9 mouse cellular contexts compared by ENCODE assay signal in genomic region chr8:61421606-61422005, GRCm38 (mm10).
DNase-seq lines count a peak whose midpoint lies in the region; ATAC-seq and TF ChIP-seq lines count a peak whose summit lies in the region.
"Had no signal": no experiment of that assay in that cellular context is flagged by ENCODE, and none has a peak within 500 bp of the region (broad histone marks: within the 10 kb centered on the region; RNA-seq: fewer than 3 reads in every experiment).

No protein-coding gene starts in this region.

- no peak for TF ChIP-seq CTCF in midbrain, postnatal 0 days (IDR thresholded peaks at IDR 0.05)

- no peak overlapping the region for H3K27ac ChIP-seq in midbrain, postnatal 0 days (ENCODE audit: low read depth, low read length)
- no peak overlapping the region for H3K27ac ChIP-seq in midbrain, embryonic 16.5 days (ENCODE audit: low read length)
- H3K27ac ChIP-seq: heart, embryonic 15.5 days; intestine, embryonic 15.5 days had no signal

- H3K9me3 ChIP-seq in midbrain, postnatal 0 days (ENCODE audit: low read length): no peaks in the 10 kb centered on the region
- H3K9me3 ChIP-seq in midbrain, embryonic 16.5 days (replicated peaks; ENCODE audit: control insufficient read depth, low read length, poor library complexity, severe bottlenecking): no peaks in the 10 kb centered on the region
- H3K9me3 ChIP-seq: heart, embryonic 15.5 days; intestine, embryonic 15.5 days had no signal

- H3K36me3 ChIP-seq in midbrain, postnatal 0 days (ENCODE audit: insufficient read depth, low read length): no peaks in the 10 kb centered on the region
- H3K36me3 ChIP-seq in midbrain, embryonic 16.5 days (ENCODE audit: control insufficient read depth, insufficient read depth, low read length): no peaks in the 10 kb centered on the region
- H3K36me3 ChIP-seq: heart, embryonic 15.5 days; intestine, embryonic 15.5 days had no signal

- no peak overlapping the region for H3K9ac ChIP-seq in midbrain, postnatal 0 days (replicated peaks; ENCODE audit: low read length, poor library complexity, severe bottlenecking)
- no peak overlapping the region for H3K9ac ChIP-seq in midbrain, embryonic 16.5 days (ENCODE audit: low read depth, low read length)
- H3K9ac ChIP-seq: heart, embryonic 15.5 days; intestine, embryonic 15.5 days had no signal

- no peaks in the 10 kb centered on the region for H3K27me3 ChIP-seq in midbrain, postnatal 0 days (ENCODE audit: insufficient read depth, low read length)
- H3K27me3 ChIP-seq in midbrain, embryonic 16.5 days (ENCODE audit: control insufficient read depth, insufficient read depth, low read depth, low read length): no peaks in the 10 kb centered on the region
- H3K27me3 ChIP-seq: heart, embryonic 15.5 days; intestine, embryonic 15.5 days had no signal

- no peak overlapping the region for H3K4me3 ChIP-seq in midbrain, postnatal 0 days (ENCODE audit: low read depth, low read length)
- no peak overlapping the region for H3K4me3 ChIP-seq in midbrain, embryonic 16.5 days (ENCODE audit: low read depth, low read length)
- H3K4me3 ChIP-seq: heart, embryonic 15.5 days; intestine, embryonic 15.5 days had no signal

- no peak overlapping the region for H3K4me2 ChIP-seq in midbrain, postnatal 0 days (ENCODE audit: low read depth, low read length, poor library complexity, severe bottlenecking)
- H3K4me2 ChIP-seq in midbrain, embryonic 16.5 days (ENCODE audit: low read length): no peak overlapping the region
- H3K4me2 ChIP-seq: heart, embryonic 15.5 days; intestine, embryonic 15.5 days had no signal

- 70% methylated on average over 11 of the region's 11 CpGs for WGBS in midbrain, postnatal 0 days
- 80% methylated on average over 11 of the region's 11 CpGs for WGBS in midbrain, embryonic 16.5 days

- no peaks in the 10 kb centered on the region; the same call in 1 of the 2 replicates for H3K4me1 ChIP-seq in midbrain, postnatal 0 days (ENCODE audit: insufficient read depth, low read length)
- H3K4me1 ChIP-seq in midbrain, embryonic 16.5 days (ENCODE audit: control insufficient read depth, insufficient read depth, low read length): peaks cover 11% of the 10 kb centered on the region
- H3K4me1 ChIP-seq: intestine, embryonic 15.5 days had no signal

- DNase-seq in midbrain, postnatal 0 days (ENCODE audit: low spot score): peak; percentile 21
- DNase-seq in frontal cortex, postnatal 36 days (ENCODE audit: low spot score in 2 of 2): peak; percentile 22 to 26
- peak; percentile 10 to 25 for DNase-seq in left cerebral cortex, adult 9 months (ENCODE audit: low spot score in 2 of 2)
- no peak for DNase-seq in ovary, adult 18-20 months (ENCODE audit: low spot score)
- no peak for DNase-seq in gastrocnemius, postnatal 36 days
- DNase-seq in cerebellum, adult 9-11 months: no peak

- intact Hi-C loops in gastrocnemius, postnatal 36 days (cut with DNase I): no loop called here

- ATAC-seq in midbrain, postnatal 0 days (ENCODE audit: low FRiP score): no peak
- no peak for ATAC-seq in midbrain, embryonic 16.5 days
- ATAC-seq: intestine, embryonic 15.5 days had no signal

Comparison
In these comparisons a context has a peak if more than half of its experiments do, and no peak if none do; other contexts are left out.
1. DNase-seq: peak in midbrain, postnatal 0 days (single experiment), frontal cortex, postnatal 36 days (2 of 2) and left cerebral cortex, adult 9 months (2 of 2); none in ovary, adult 18-20 months (single experiment), gastrocnemius, postnatal 36 days (0 of 2) and cerebellum, adult 9-11 months (single experiment).